Comparison of ENCODE assay signal across 10 mouse cellular contexts in the genomic region with DNA sequence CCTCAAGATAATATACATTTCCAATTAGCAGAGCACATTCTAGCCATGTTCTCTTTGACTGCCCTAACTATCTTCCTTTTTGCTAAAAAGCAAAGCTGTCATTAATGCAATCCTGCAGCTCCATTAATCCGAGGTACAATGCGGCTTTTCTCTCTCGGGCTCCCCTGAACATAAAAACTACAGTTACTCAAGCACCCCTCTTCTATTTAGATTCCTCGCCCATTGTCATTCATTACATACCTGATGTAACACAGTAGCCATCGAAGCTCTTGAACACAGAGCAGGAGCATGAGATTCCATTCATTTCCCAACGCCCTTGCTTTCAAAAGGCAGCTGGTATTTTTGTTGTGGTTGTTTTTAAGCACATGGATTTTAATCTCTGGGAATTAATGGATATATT.
DNase-seq lines count a peak whose midpoint lies in the region; ATAC-seq lines count a peak whose summit lies in the region.
"Had no signal": no experiment of that assay in that cellular context is flagged by ENCODE, and none has a peak within 500 bp of the region (broad histone marks: within the 10 kb centered on the region; RNA-seq: fewer than 3 reads in every experiment).

No protein-coding gene starts in this region.

- no peaks in the 10 kb centered on the region for H3K27me3 ChIP-seq in kidney, embryonic 16.5 days (ENCODE audit: insufficient read depth, low read length)
- no peaks in the 10 kb centered on the region for H3K27me3 ChIP-seq in embryonic facial prominence, embryonic 11.5 days (ENCODE audit: control insufficient read depth, insufficient read depth, low read length)
- no peaks in the 10 kb centered on the region for H3K27me3 ChIP-seq in hindbrain, embryonic 14.5 days (ENCODE audit: control insufficient read depth, insufficient read depth, low read length)
- H3K27me3 ChIP-seq in midbrain, embryonic 16.5 days (ENCODE audit: control insufficient read depth, insufficient read depth, low read depth, low read length) = no peaks in the 10 kb centered on the region

- 25% methylated on average over 6 of the region's 6 CpGs for WGBS in kidney, embryonic 16.5 days
- 16% methylated on average over 6 of the region's 6 CpGs for WGBS in embryonic facial prominence, embryonic 11.5 days
- 6% methylated on average over 6 of the region's 6 CpGs for WGBS in hindbrain, embryonic 14.5 days
- WGBS in midbrain, embryonic 16.5 days = 3% methylated on average over 6 of the region's 6 CpGs

- no peak for ATAC-seq in kidney, embryonic 16.5 days (ENCODE audit: low FRiP score, low TSS enrichment)
- ATAC-seq in embryonic facial prominence, embryonic 11.5 days (replicated peaks; ENCODE audit: insufficient number of reproducible peaks, low FRiP score, low TSS enrichment, low read depth) = no peak
- no peak for ATAC-seq in hindbrain, embryonic 14.5 days (ENCODE audit: low FRiP score)
- no peak for ATAC-seq in midbrain, embryonic 16.5 days
- no peak for ATAC-seq in activated CD4-positive, CD25-positive, alpha-beta regulatory T cell, adult 4 months

- peak overlapping the region; percentile 51; the same call in 1 of the 2 replicates for H3K4me3 ChIP-seq in kidney, embryonic 16.5 days (ENCODE audit: low read length)
- H3K4me3 ChIP-seq in embryonic facial prominence, embryonic 11.5 days (ENCODE audit: low read depth, low read length) = no peak overlapping the region
- peak overlapping the region; percentile 29 for H3K4me3 ChIP-seq in hindbrain, embryonic 14.5 days (replicated peaks; ENCODE audit: low read length)
- peak overlapping the region; percentile 36 for H3K4me3 ChIP-seq in midbrain, embryonic 16.5 days (ENCODE audit: low read depth, low read length)

- no peaks in the 10 kb centered on the region for H3K9me3 ChIP-seq in kidney, embryonic 16.5 days (ENCODE audit: low read length)
- no peaks in the 10 kb centered on the region for H3K9me3 ChIP-seq in embryonic facial prominence, embryonic 11.5 days (replicated peaks; ENCODE audit: control insufficient read depth, low read length)
- H3K9me3 ChIP-seq in hindbrain, embryonic 14.5 days (ENCODE audit: control insufficient read depth, low read length) = no peaks in the 10 kb centered on the region
- no peaks in the 10 kb centered on the region for H3K9me3 ChIP-seq in midbrain, embryonic 16.5 days (replicated peaks; ENCODE audit: control insufficient read depth, low read length, poor library complexity, severe bottlenecking)

- H3K9ac ChIP-seq in kidney, embryonic 16.5 days (replicated peaks; ENCODE audit: low read length) = peak overlapping the region; percentile 63; the same call in 1 of the 2 replicates
- H3K9ac ChIP-seq in embryonic facial prominence, embryonic 11.5 days (replicated peaks; ENCODE audit: low read length) = peak overlapping the region; percentile 59
- peak overlapping the region; percentile 66 for H3K9ac ChIP-seq in hindbrain, embryonic 14.5 days
- H3K9ac ChIP-seq in midbrain, embryonic 16.5 days (ENCODE audit: low read depth, low read length) = peak overlapping the region; percentile 66

- peaks cover 18% of the 10 kb centered on the region for H3K4me1 ChIP-seq in kidney, embryonic 16.5 days (ENCODE audit: insufficient read depth, low read length)
- 0 out of 2 replicates have a peak, but pooled peaks cover 2% of the 10 kb centered on the region for H3K4me1 ChIP-seq in embryonic facial prominence, embryonic 11.5 days (ENCODE audit: control insufficient read depth, insufficient read depth, low read length)
- peaks cover 25% of the 10 kb centered on the region for H3K4me1 ChIP-seq in hindbrain, embryonic 14.5 days (replicated peaks; ENCODE audit: control insufficient read depth, insufficient read depth, low read length)
- H3K4me1 ChIP-seq in midbrain, embryonic 16.5 days (ENCODE audit: control insufficient read depth, insufficient read depth, low read length) = peaks cover 18% of the 10 kb centered on the region; the same call in 1 of the 2 replicates

- H3K36me3 ChIP-seq in kidney, embryonic 16.5 days (ENCODE audit: insufficient read depth, low read length) = no peaks in the 10 kb centered on the region
- no peaks in the 10 kb centered on the region for H3K36me3 ChIP-seq in embryonic facial prominence, embryonic 11.5 days (replicated peaks; ENCODE audit: control insufficient read depth, insufficient read depth, low read depth, low read length)
- H3K36me3 ChIP-seq in hindbrain, embryonic 14.5 days (replicated peaks; ENCODE audit: control insufficient read depth, insufficient read depth) = no peaks in the 10 kb centered on the region
- H3K36me3 ChIP-seq in midbrain, embryonic 16.5 days (ENCODE audit: control insufficient read depth, insufficient read depth, low read length) = no peaks in the 10 kb centered on the region

- peak overlapping the region; percentile 93 for H3K4me2 ChIP-seq in kidney, embryonic 16.5 days (replicated peaks; ENCODE audit: low read depth, low read length)
- peak overlapping the region; percentile 40 for H3K4me2 ChIP-seq in embryonic facial prominence, embryonic 11.5 days (ENCODE audit: low read depth, low read length)
- peak overlapping the region; percentile 73 for H3K4me2 ChIP-seq in hindbrain, embryonic 14.5 days (replicated peaks)
- H3K4me2 ChIP-seq in midbrain, embryonic 16.5 days (ENCODE audit: low read length) = peak overlapping the region; percentile 59

- H3K27ac ChIP-seq in kidney, embryonic 16.5 days (ENCODE audit: low read length) = peak overlapping the region; percentile 90; the same call in 1 of the 2 replicates
- H3K27ac ChIP-seq in embryonic facial prominence, embryonic 11.5 days (replicated peaks; ENCODE audit: low read depth, low read length) = peak overlapping the region; percentile 88
- peak overlapping the region; percentile 99 for H3K27ac ChIP-seq in hindbrain, embryonic 14.5 days
- peak overlapping the region; percentile 95 for H3K27ac ChIP-seq in midbrain, embryonic 16.5 days (ENCODE audit: low read length)
- H3K27ac ChIP-seq: heart, adult 2 months; macrophage had no signal

- no peak for DNase-seq in kidney, postnatal 25 days
- DNase-seq in embryonic facial prominence, embryonic 11.5 days (ENCODE audit: low spot score) = no peak
- peak; percentile 61 for DNase-seq in hindbrain, embryonic 14.5 days (ENCODE audit: low spot score)
- no peak for DNase-seq in thymus, postnatal 14 days
- no peak for DNase-seq in lung, postnatal 10 days

Comparison
In these comparisons a context has a peak if more than half of its experiments do, and no peak if none do; other contexts are left out.
1. H3K4me2 ChIP-seq: peak in every context shown above with its lines; median percentile 93 in kidney, embryonic 16.5 days; 73 in hindbrain, embryonic 14.5 days; 59 in midbrain, embryonic 16.5 days; 40 in embryonic facial prominence, embryonic 11.5 days.